Mouse (Mus musculus) c-Kit-positive CD71-negative TER-119-negative erythroid progenitor cells, embryonic 14.5 days (primary cell): ENCODE results near the gene Rnf208.

Experiments
- DNase-seq: peaks from one replicate; pipeline ENCODE4 v3.0.0-alpha.2; 2013; ENCODE audit warnings: low read depth

Gene Rnf208

GRCm38 (mm10) chr2:25224766-25225752 lies 17.0 kb upstream of the Rnf208 start:
- peak; percentile 97 for DNase-seq

GRCm38 (mm10) chr2:25225811-25226379 lies 16.2 kb upstream of the Rnf208 start:
- DNase-seq, result no peak

- no peak for DNase-seq
Observed at GRCm38 (mm10) chr2:25226864-25227263, 15.2 kb upstream of the Rnf208 start.

GRCm38 (mm10) chr2:25227406-25227805 lies 14.6 kb upstream of the Rnf208 start:
- DNase-seq, result no peak

- DNase-seq, result peak; percentile 90
Observed at GRCm38 (mm10) chr2:25228431-25228889, 13.6 kb upstream of the Rnf208 start.

- no peak for DNase-seq
Observed at GRCm38 (mm10) chr2:25228995-25229530, 13.0 kb upstream of the Rnf208 start.

GRCm38 (mm10) chr2:25229582-25229981 lies 12.5 kb upstream of the Rnf208 start:
- no peak for DNase-seq

GRCm38 (mm10) chr2:25230581-25230980 lies 11.5 kb upstream of the Rnf208 start:
- no peak for DNase-seq

- no peak for DNase-seq
Observed at GRCm38 (mm10) chr2:25231038-25231437, 11.0 kb upstream of the Rnf208 start.

GRCm38 (mm10) chr2:25233421-25233820 lies 8.6 kb upstream of the Rnf208 start:
- peak; percentile 39 for DNase-seq

- no peak for DNase-seq
Observed at GRCm38 (mm10) chr2:25234050-25234449, 8.0 kb upstream of the Rnf208 start, which contains the start of gene Slc34a3. Gene Slc34a3, minus strand, starts transcription at chr2:25234364.

GRCm38 (mm10) chr2:25234551-25235220 lies 7.4 kb upstream of the Rnf208 start:
- DNase-seq, result no peak

- no peak for DNase-seq
Observed at GRCm38 (mm10) chr2:25236614-25237013, 5.4 kb upstream of the Rnf208 start, which contains the start of gene Rnf224. Gene Rnf224, minus strand, starts transcription at chr2:25236787.

- DNase-seq, result no peak
Observed at GRCm38 (mm10) chr2:25237522-25237921, 4.5 kb upstream of the Rnf208 start.

GRCm38 (mm10) chr2:25238106-25238505 lies 3.9 kb upstream of the Rnf208 start:
- no peak for DNase-seq

- DNase-seq, result no peak
Observed at GRCm38 (mm10) chr2:25239766-25240165, 2.3 kb upstream of the Rnf208 start.

- no peak for DNase-seq
Observed at GRCm38 (mm10) chr2:25240310-25240709, 1.7 kb upstream of the Rnf208 start.

- no peak for DNase-seq
Observed at GRCm38 (mm10) chr2:25240723-25241437, 1.2 kb upstream of the Rnf208 start.

GRCm38 (mm10) chr2:25241438-25241775 lies 648 bp upstream of the Rnf208 start:
- DNase-seq, result no peak

- DNase-seq, result no peak
Observed at GRCm38 (mm10) chr2:25243342-25243741, 1.3 kb downstream of the Rnf208 start.

GRCm38 (mm10) chr2:25244144-25244543 lies 2.1 kb downstream of the Rnf208 start:
- DNase-seq, result no peak
